Mouse (Mus musculus) v-Abl transformed pro-B cells (cell line): ENCODE data around the gene Cnksr1.

ENCODE experiments used
- in situ Hi-C, 2 experiments: fragments of 400-800 bp; cut with MboI; formaldehyde crosslinking; loops; one replicate each; pipeline ENCODE4 v1.15.1; 2025; ENCODE audit not compliant: unreplicated experiment in 2 of 2

Gene Cnksr1

GRCm38 (mm10) chr4:134222793-134223600, 15.2 kb downstream of the Cnksr1 start:
- in situ Hi-C loops, result no loop called here

GRCm38 (mm10) chr4:134206488-134207053, 31.6 kb downstream of the Cnksr1 start:
- in situ Hi-C loops, result no loop called here

- in situ Hi-C loops, result no loop called here
Measured at GRCm38 (mm10) chr4:134203340-134203896, 34.8 kb downstream of the Cnksr1 start.

GRCm38 (mm10) chr4:134202904-134203303, 35.3 kb downstream of the Cnksr1 start, which contains the start of gene Gm7534:
Gene Gm7534, minus strand, starts transcription at chr4:134203004.
- in situ Hi-C loops, result no loop called here

GRCm38 (mm10) chr4:134199371-134199770, 38.8 kb downstream of the Cnksr1 start:
- in situ Hi-C loops, result no loop called here

GRCm38 (mm10) chr4:134186268-134186667, 51.9 kb downstream of the Cnksr1 start:
- in situ Hi-C loops, result loop anchor here (5.0 to 10.0 kb wide), 6 partner anchors 59 to 106 kb away; partner anchors contain the start of genes Gm30191 (in 2 of the 2), Zfp593 (in 2 of the 2), Cd52 (in 1 of the 2) and E130218I03Rik (in 1 of the 2)

- in situ Hi-C loops, result loop anchor here (5.0 to 10.0 kb wide), 6 partner anchors 59 to 107 kb away; partner anchors contain the start of genes Gm30191 (in 2 of the 2), Zfp593 (in 2 of the 2), Cd52 (in 1 of the 2) and E130218I03Rik (in 1 of the 2)
Measured at GRCm38 (mm10) chr4:134185569-134185968, 52.6 kb downstream of the Cnksr1 start.

- in situ Hi-C loops, result loop anchor here in 1 of 2 experiments (10.0 kb wide), 2 partner anchors 61 to 89 kb away; partner anchors contain the start of genes Cd52, E130218I03Rik, Gm30191 and Zfp593
Measured at GRCm38 (mm10) chr4:134183711-134184110, 54.5 kb downstream of the Cnksr1 start.

- in situ Hi-C loops, result loop anchor here in 1 of 2 experiments (10.0 kb wide), 2 partner anchors 63 to 87 kb away; partner anchors contain the start of genes Cd52, E130218I03Rik, Gm30191 and Zfp593
Measured at GRCm38 (mm10) chr4:134181825-134182224, 56.4 kb downstream of the Cnksr1 start.

GRCm38 (mm10) chr4:134181112-134181511, 57.1 kb downstream of the Cnksr1 start:
- in situ Hi-C loops, result loop anchor here in 1 of 2 experiments (10.0 kb wide), 2 partner anchors 64 to 86 kb away; partner anchors contain the start of genes Cd52, E130218I03Rik, Gm30191 and Zfp593
